Mouse (Mus musculus) right cerebral cortex, adult 2 months (tissue): ENCODE results near the gene Traf2.

Source experiments
- DNase-seq, 2 experiments: peaks; one replicate each; pipeline ENCODE4 v3.0.0; 2021 to 2022; ENCODE audit warnings: low spot score in 2 of 2

The Traf2 gene

DNA sequence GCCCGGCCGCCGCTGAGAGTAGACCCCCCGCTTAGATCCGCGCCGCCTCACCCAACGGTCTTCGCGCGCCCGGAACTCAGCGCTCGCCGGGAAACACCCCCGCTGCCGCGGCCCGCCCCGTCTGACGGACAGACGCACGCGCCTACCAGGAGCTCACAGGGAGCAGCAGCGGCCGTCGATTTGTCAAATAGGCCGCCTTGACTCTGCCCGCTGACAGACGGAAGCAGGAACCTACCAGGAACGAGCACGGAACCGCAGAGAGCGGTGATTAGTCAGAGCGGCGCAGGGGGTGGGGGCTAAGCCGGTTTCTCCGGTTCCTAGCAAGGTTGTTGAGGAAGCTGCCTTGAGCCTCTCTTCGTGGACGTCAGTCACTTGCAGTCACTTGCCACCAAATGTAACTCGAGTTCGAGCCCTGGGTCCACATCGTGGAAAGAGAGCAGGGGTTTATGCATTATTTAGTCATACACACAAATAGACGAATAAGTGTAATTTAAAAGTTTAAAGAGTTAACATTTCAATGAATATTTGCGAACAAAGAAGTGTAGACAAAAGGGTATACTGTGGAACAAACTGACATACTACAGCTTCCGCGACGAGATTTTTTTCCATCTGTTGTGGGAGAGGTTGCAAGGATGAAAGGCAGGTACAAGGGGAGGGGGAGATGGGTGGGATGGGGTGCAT lies at the start of gene Traf2:
Traf2 (minus strand) TSS at position 130 of the 681 bp plus-strand sequence.
- DNase-seq = peak; percentile 99 to 100

DNA sequence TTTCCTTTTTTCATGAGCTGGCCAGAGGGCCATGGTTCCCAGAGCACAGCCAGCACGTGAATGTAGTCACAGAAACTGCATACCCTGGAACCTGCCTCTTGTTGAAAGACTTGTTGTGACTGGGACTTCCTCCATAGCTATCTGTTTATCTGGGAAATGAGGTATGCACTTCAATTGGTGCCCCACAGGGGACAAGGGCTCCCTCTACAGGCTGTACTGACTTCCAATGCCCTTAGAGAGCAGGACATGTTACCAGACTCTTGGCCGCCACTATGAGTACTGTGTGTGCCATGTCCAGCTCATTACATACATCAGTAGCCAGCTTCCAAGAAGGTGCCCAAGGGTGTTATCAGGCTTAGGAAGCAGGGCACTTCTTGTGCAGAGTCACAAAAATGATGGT lies 45.1 kb upstream of the Traf2 start:
- peak in 1 of 2 experiments; percentile 57 for DNase-seq

DNA sequence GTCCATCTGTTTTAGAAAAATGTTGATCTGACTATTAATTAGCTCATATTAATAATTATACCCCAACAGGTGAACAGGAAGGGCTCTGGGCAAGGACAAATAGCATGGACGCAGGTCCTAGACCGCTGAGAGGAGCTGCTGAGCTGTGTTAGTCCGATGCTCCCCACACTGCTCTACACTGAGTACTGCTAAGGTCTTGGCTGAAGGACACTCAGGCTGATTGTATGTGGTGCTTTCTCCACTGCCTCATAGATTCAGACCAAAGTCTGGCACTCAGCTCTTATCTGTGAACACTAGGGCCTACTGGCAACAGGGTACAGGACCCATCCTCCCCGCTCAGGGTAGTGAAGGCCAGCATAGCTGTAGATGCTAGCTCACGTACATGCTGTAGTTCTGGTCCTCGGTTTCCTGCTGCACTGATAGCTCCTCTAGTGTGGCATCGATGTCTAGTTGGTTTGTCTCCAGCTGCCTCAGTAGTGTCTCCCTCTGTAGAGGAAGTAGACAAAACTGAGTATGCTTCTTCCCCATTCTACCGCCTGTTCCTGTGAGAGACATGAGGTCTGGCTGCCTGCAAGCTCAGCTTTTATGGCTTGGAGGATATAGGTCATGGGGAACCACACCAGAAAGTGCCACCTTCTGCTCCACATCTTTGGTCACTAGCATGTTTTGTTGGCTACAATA lies 41.6 kb upstream of the Traf2 start:
- DNase-seq = no peak

DNA sequence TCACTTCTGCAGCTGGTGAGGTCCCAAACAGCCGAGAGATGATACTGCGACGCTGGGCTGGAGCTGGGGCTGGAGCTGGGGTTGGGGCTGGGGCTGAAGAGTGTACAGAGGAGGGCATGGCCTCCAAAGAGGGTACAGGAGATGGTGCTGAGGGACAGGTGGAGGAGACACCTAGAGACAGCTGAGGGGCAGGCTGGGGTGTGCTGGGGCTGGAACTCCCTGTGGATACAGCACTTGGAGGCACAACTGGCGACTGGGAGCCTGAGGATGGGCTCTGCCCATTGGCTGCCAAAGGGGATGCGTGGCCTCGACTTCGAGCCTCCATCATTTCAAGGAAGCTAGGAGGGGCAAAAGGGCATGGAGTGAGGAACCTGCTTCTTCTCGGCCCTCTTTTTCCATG lies 40.5 kb upstream of the Traf2 start:
- DNase-seq = no peak

DNA sequence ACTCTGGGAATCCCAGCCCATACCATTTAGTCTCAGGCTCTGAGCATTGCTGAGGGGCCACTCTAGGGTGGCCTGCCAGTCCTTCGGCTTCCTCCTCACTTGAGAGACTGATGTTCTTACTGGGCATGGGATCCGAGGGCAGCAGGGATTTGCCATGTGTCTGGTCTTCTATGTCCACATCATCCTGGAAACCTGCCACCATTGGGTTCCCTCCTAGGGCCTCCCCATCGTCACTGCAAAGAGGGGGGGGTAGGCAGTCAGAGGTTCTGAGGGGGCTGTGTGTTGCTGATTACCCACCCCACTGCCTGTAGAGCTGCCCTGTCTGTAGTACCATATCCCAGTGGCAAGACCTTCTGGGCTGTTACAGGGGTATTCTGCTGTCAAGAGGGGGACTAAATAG lies 38.9 kb upstream of the Traf2 start:
- no peak for DNase-seq

DNA sequence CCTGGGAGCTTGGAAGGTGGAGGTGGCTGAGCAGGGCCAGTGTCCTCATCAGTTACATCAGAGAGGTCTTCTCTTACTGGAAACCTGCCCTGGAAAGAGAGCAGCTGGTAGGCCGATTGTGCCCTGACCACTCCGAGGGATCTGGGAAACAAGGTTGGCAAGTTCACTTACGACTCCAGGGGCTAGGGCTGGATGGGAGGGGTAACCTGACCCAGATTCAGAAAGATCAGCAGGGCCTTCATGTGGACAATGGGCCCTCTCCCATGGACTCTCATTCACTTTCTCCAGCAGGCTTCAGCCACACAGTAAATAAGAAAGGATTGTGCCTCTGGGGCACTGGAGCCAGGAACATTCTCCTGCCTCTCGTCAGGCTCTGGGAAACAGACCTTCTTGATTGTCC lies 38.1 kb upstream of the Traf2 start:
- DNase-seq = no peak

DNA sequence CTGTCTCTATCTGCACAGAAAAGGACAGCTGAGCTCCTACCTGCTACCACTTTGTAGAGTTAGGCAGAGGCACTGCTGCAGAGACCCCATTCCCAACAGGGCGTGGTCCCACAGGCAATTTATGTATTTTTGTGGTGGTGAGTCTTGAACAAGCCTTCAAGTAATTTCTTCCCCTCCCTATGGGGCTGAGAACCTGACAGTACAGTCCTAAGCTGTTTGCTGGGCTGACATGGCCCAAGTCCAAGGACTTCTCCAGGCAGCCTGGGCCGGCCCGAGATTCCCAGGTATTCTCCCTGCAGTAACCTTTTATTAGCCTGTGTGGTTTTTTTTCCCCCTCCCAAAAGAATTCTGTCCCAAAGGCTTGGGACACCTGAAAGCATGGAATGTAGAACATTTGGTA lies 37.4 kb upstream of the Traf2 start:
- no peak for DNase-seq

DNA sequence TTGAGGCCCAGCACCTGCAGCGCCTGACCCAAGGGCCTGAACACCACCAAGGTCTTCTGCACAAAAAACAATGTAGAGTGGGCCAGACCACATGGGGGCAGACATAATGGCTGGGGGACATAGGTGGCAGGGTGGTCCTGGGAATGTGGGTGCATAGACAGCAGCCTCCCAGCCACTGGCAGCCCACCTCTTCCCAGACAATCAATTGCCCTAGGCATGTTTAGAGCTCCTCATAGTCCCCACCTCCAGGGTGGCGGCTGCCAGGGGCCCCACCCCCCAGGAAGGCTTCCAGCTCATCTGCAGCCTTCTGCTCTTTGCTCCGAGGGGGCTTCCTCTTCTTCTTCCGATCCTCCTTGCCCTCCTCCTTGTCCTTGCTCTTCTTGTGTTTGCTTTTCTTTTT lies 36.8 kb upstream of the Traf2 start:
- no peak for DNase-seq

DNA sequence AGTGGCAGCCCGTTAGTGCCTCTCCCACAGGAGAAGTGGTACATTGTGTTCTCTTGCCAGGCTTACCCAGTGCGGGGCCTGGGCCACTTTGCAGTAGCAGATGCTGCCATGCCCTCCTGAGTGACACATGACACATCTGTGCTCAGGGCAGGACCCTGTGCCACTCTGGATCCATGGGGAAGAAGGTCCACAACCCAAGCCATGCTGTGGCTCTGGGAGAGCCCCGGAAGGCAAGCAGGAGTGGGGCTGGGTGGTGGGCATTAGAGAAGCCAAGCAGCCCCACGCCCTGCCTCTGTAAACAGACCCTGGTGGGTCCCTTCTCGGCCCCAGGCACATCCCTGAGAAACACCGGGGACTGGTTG lies 36.4 kb upstream of the Traf2 start:
- DNase-seq = no peak

DNA sequence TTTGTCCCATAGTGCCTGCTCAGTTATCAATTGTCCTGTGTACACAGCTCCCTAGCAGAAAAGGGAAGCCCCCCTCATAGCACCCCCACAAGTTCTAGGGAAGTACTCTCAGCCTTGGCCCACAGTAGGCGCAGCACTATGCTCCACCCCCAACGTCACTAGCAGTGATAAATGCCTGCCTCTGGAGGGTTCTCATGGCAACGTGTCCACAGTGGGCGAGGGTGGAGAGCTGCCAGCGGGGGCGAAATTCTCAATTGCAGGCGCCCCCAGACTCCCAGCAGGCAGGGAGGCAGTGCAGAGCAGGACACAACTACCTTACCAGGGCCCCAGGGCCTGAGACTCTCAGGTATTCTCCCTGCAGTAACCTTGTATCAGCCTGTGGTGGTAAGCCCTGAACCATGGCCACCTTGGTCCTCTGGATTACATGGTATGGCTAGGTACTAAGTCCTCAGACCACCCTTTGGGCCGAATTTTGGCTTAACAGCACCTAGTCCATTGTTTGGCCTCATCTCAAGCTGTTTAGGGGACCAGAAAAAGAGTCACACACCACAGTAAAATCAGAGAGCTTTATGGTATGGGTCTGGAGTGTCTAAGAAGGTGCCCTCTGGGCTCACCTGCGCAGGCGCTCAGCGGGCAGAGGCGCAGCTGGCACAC lies 35.9 kb upstream of the Traf2 start:
- peak; percentile 91 to 92 for DNase-seq

DNA sequence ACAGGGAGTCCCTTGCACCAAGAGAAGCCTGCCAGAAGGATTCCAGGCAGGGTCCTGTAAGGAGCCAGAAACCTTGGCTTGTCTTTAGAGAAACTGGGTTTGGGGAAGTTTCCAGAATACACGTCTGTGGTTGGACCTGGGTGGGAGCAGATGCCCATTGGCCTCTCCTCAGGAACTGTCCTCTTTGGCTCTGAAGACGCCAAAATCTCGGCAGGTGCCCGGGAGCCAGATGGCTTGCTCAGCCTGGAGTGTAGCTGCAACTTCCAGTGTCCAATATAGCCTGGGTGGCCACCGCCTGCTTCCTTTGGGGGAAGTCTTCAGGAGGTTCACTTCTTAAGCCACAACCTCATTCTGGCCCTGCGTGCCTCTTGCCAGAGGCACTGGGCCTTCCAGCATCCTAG lies 35.2 kb upstream of the Traf2 start:
- DNase-seq = peak; percentile 56 to 61

DNA sequence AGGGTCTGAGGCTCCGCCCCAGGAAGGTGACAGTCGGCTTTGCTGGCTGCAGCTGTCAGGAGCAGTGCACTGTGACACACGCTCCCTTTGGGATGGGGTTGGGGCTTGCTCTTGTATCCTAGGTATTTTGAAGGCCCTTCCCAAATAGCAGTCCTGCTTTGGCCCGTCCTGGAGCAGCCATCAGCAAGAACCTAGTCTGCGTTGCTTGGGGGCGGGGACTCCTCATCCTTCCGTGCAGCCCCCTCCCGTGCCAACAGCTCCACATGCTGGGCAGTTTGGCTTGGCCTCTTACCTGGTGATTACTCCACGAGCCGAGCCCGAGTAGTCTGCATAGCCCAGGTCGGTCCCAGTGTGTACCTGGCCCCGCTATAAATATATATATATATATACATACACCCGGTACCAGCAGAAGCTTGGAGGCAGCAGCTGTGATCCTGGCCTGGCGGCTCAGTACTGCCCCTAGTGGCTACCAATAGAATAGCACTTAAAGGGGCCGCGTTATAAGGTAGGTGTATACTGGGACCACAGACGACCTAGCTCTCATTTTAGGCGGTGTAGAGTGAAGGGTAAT lies 34.6 kb upstream of the Traf2 start, which contains the start of gene Ajm1:
Ajm1 (minus strand) TSS at position 464 of the 571 bp plus-strand sequence.
- DNase-seq = peak; percentile 79 to 83

DNA sequence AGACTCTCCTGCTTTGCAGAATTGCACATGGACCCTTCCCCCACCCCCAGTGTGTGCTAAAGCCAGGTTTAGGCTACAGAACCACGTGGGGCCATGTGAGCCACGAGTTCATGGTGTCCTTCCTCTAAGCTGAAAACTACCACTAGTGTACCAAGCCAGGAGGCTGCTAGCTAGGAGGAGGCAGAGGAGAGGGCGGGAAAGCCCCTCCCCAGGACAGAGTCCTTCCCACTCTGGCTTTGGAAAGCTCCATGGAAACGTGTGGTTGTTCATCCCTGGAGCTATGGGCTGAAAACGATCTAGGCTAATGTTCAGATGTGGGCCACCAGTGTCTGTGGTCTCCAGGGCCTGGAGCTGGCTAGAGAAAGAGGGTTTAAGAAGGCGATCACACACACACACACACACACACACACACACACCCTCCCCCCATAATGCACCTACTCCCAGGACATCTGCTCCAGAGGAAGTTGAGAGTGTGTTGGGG lies 33.9 kb upstream of the Traf2 start:
- DNase-seq = peak; percentile 59 to 60

DNA sequence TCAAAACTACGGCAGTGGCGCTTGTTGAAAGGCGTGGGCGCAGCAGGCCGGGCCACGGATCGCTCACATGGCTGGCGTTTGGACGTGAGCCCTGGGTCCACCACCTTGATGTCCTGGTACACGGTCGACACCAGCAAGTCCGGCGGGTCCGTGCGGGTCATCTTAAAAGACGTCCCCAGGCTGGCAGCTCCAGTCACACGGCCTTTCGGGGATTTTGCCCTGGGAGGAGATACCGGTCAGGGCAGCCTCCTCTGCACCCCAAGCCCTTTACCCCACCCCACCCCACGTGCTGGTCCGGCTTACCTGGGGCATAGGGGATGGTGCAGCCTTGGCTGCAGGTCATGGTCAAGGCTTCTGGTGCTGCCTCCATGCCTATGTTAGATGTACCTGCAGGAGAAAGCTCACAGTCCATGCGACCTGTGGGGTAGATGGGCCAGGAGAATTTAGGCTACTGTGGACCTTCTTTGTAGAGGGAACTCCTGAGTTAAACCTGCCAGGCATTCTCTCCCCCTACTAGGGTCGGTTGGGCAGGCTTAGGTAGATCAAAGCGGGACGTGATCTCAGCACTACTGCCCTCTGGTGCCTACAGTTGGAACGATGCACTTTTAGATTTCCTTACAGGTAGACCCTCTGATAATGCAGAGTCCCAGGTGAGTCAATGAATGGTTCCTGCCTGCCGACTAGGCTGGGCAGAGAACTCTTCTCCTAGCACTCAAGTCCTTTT lies 33.2 kb upstream of the Traf2 start:
- peak; percentile 73 to 79 for DNase-seq

DNA sequence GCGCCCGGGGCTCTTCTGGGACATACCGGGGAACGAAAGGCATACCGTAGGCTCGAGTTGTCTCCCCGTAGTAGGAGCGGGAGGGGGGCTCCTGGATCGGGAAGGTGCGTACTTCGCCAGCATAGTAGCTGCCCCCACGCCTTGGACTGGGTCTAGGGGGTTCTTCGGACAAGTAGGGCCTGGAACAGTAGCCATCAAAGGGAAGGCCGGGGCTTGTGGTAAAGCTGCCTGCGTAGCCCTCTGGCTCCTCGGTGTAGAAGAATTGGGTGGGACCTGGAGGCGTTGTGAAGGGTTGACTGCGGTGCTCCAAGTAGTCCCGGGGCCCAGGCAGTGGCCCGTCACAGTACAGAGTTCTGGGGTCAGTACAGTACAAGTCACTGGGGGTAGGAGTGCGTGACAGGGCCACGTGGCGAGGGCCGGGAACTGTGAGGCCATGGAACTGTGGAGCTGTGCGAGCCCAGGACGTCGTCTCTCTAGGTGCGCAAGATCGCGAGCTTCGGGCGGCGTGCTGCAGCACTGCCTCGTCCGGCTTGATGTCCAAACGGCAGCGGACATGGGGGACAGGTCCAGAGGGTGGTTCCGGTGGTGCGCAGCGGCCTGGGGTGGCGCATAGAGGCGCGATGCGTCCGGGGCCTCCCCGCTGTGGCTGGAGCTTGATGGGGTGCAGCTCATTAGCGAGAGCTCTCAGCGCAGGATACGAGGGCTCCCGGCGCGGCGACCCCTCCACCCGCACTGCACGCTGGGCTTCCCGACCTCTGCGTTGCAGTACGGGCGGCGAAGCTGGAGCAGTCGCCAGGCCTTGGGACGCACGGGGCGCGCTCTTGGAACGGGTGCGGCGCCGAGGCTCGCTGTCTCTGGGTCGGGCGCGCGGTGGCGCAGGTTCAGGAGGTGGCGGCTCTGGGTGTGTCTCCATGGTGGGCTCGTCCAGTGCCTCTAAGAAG lies 32.3 kb upstream of the Traf2 start:
- no peak for DNase-seq

DNA sequence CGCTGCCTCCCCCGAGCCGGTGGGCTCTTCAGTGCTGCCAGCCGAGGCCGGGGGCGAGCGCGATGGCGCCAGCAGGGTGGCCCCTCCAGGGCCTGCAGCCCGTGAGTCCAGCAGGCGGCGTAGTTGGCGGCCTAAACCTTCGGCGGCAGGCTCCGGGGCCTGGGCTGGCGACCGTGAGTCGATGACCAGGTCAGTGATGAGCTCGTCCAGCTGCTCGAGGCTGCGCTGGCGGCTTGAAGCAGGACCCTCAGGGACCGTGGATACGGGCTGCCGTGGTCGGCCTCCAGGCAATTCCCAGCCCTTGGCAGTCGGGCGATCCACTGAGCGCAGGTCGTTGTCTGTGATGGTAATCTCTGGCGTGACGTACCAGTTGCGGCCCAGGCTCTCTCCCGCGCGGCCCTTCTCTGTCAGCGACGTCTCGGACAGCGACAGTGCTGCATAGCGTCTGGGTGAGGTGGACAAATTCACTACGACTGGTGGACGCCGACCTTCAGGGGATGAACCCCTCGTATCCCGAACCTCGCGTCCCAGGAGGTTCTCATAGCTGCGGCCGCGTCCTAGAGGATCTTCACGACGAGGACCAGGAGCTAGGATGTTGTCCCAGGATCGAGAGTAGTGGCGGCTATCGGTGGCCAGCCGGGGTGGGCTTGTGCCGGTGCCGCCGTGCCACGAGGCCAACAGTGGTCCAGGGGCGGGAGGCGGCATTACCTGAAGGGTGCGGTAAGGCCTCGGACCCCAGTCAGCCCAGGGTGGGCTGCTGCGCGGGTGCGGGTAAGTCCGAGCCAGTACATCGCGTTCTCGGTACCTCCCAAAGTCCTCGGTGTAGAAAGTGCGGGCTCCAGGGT lies 31.4 kb upstream of the Traf2 start:
- no peak for DNase-seq

DNA sequence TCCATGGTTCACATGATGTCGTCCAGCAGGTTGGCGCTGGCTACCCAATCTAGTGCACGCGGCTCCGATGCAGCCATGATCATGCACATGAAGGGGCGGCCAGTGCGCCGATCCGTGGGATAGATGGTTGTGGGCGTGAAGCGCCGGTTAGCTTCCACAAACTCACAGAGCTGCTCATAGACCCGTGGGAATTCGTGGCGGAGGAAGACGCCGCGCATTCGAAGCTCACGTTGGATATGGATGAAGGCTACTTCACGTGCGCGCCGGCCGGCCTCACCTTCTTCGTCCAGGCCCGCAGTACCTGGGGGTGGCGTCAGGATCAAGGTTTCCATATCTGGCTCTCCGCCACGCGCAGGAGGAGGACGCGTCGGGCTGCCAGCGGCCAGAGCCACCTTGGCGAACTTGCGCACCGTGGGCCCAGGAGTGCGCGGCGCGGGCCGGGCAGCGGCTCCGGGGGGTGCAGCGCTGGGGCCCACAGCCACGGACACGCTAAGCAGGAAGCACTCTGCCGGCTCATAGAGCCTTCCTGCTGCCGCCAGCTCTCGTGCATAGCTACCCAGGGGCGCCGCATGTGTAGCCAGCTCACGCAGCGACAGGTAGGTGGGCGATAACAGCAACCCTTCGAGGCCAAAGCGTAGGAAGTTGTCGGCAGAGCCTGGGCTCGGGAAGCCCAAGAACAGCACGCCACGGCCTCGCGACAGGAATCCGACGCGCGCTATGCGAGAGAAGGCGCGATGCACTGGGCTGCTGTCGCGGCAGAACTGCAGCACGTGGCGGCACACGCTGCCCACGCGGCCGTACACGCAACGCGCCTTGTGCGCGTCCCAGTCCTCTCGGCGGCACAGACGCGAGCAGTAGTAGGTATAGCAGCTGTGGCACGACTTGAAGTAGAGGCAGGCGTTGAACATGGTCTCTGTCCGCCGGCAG lies 30.5 kb upstream of the Traf2 start:
- DNase-seq = peak in 1 of 2 experiments; percentile 43

DNA sequence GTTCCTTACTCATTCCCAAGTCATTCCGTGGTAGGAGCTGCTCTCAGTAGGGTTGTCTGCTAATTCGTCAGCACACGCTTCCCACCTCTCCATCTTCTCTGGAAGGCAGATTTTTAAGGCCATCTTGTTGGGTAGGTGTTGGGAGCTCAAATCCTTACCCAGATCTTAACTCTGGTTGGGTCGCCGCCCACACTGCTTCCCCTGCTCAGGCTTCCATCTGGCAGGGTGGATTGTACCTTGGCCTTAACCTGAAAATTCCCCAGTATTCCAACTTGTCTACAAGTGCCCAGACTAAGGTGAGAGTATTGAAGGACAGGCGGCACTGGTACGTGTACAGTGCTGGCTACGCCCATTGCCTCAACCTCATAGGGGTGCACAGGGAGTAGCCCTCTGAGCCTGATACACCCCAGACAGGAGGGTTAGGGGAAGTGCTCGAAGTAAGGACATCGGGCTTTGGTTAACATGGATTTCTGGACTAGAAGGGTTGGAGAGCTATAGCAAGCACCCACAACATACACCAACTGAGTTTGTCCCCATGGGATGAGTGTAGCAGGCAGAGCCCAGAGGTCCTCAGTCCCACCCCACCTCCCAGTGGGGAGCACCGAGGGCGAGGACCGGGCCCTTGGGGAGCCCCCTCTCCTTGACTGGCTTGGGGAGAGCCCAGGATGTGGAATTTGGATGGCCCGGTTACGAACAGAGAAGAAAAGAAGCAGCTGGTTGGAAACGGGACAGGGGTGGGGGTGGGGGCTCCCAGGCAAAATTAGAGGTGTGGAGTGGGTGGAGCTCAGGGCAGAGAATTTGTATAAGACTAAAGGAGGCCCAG lies 29.5 kb upstream of the Traf2 start:
- peak; percentile 58 to 62 for DNase-seq
